Mouse (Mus musculus): ENCODE measurements around the gene Agpat4. TPM values are rescaled to one million over a fixed set of nuclear protein-coding genes. Genes with fewer than 3 reads are reported as not detected.

Gene Agpat4
- total RNA-seq, 2 experiments from 2014 or later, result 2.0 to 3.0 TPM

- Histone ChIP-seq H3K27ac (no peak overlapping the region), H3K4me3 (no peak overlapping the region)
- intact Hi-C loops (cut with DNase I), result no loop called here
- no peak for DNase-seq
- no peak for TF ChIP-seq CTCF (IDR thresholded peaks at IDR 0.05)
These were observed 37.4 kb downstream of the Agpat4 start for GRCm38 (mm10) chr17:12155872-12156271.

- no peak for TF ChIP-seq CTCF (IDR thresholded peaks at IDR 0.05)
- Histone ChIP-seq H3K27ac (0 out of 2 replicates have a peak overlapping the region, but pooled peaks have one; percentile 29), H3K4me3 (no peak overlapping the region)
- intact Hi-C loops (cut with DNase I), result no loop called here
- no peak for DNase-seq
These were observed 38.2 kb downstream of the Agpat4 start for GRCm38 (mm10) chr17:12156661-12157060.

- peak; percentile 62 for DNase-seq
- no peak for TF ChIP-seq CTCF (IDR thresholded peaks at IDR 0.05)
- H3K4me3 ChIP-seq, result no peak overlapping the region
- H3K27ac ChIP-seq, result 0 out of 2 replicates have a peak overlapping the region, but pooled peaks have one; percentile 29
- intact Hi-C loops (cut with DNase I), result no loop called here
These were observed 38.7 kb downstream of the Agpat4 start for GRCm38 (mm10) chr17:12157203-12157602.

GRCm38 (mm10) chr17:12159187-12160060 lies 40.9 kb downstream of the Agpat4 start:
- DNase-seq, result no peak
- no peak for TF ChIP-seq CTCF (IDR thresholded peaks at IDR 0.05)
- intact Hi-C loops (cut with DNase I), result loop anchor here (5.0 kb wide), 1 partner anchor 48 kb away; no protein-coding TSS in a partner anchor
- Histone ChIP-seq H3K4me3 (no peak overlapping the region), H3K27ac (no peak overlapping the region)

- intact Hi-C loops (cut with DNase I), result loop anchor here (5.0 kb wide), 1 partner anchor 47 kb away; no protein-coding TSS in a partner anchor
- Histone ChIP-seq H3K27ac (no peak overlapping the region), H3K4me3 (no peak overlapping the region)
- no peak for TF ChIP-seq CTCF (IDR thresholded peaks at IDR 0.05)
- DNase-seq, result no peak
These were observed 41.5 kb downstream of the Agpat4 start for GRCm38 (mm10) chr17:12160061-12160421.

- intact Hi-C loops (cut with DNase I), result loop anchor here (5.0 kb wide), 1 partner anchor 47 kb away; no protein-coding TSS in a partner anchor
- no peak for DNase-seq
- no peak overlapping the region for H3K4me3 ChIP-seq
- H3K27ac ChIP-seq, result no peak overlapping the region
- TF ChIP-seq CTCF (IDR thresholded peaks at IDR 0.05), result no peak
These were observed 42.0 kb downstream of the Agpat4 start for GRCm38 (mm10) chr17:12160540-12160939.

- peak; percentile 64 for DNase-seq
- TF ChIP-seq CTCF (IDR thresholded peaks at IDR 0.05), result no peak
These were observed 42.7 kb downstream of the Agpat4 start for GRCm38 (mm10) chr17:12160984-12161764.

GRCm38 (mm10) chr17:12161877-12162276 lies 43.4 kb downstream of the Agpat4 start:
- no peak overlapping the region for H3K4me3 ChIP-seq
- no peak for DNase-seq
- intact Hi-C loops (cut with DNase I), result loop anchor here (5.0 kb wide), 1 partner anchor 45 kb away; no protein-coding TSS in a partner anchor
- H3K27ac ChIP-seq, result peak overlapping the region; percentile 48; the same call in 1 of the 2 replicates
- no peak for TF ChIP-seq CTCF (IDR thresholded peaks at IDR 0.05)

More at GRCm38 (mm10) chr17:12160984-12161764, 42.7 kb downstream of the Agpat4 start:
- intact Hi-C loops (cut with DNase I), result loop anchor here (5.0 kb wide), 1 partner anchor 46 kb away; no protein-coding TSS in a partner anchor
- Histone ChIP-seq H3K27ac (peak overlapping the region; percentile 48; the same call in 1 of the 2 replicates), H3K4me3 (no peak overlapping the region)

GRCm38 (mm10) chr17:12162824-12163223 lies 44.3 kb downstream of the Agpat4 start:
- intact Hi-C loops (cut with DNase I), result loop anchor here (5.0 kb wide), 1 partner anchor 44 kb away; no protein-coding TSS in a partner anchor
- peak; percentile 50 for DNase-seq
- TF ChIP-seq CTCF (IDR thresholded peaks at IDR 0.05), result no peak
- no peak overlapping the region for H3K27ac ChIP-seq
- no peak overlapping the region for H3K4me3 ChIP-seq

GRCm38 (mm10) chr17:12163403-12163802 lies 44.9 kb downstream of the Agpat4 start:
- DNase-seq, result peak; percentile 25
- TF ChIP-seq CTCF (IDR thresholded peaks at IDR 0.05), result no peak
- intact Hi-C loops (cut with DNase I), result loop anchor here (5.0 kb wide), 1 partner anchor 44 kb away; no protein-coding TSS in a partner anchor
- Histone ChIP-seq H3K4me3 (peak overlapping the region; percentile 32), H3K27ac (no peak overlapping the region)

GRCm38 (mm10) chr17:12163903-12164302 lies 45.4 kb downstream of the Agpat4 start:
- no peak overlapping the region for H3K27ac ChIP-seq
- TF ChIP-seq CTCF (IDR thresholded peaks at IDR 0.05), result no peak
- intact Hi-C loops (cut with DNase I), result loop anchor here (5.0 kb wide), 1 partner anchor 43 kb away; no protein-coding TSS in a partner anchor
- no peak overlapping the region for H3K4me3 ChIP-seq
- no peak for DNase-seq

GRCm38 (mm10) chr17:12164507-12164906 lies 46.0 kb downstream of the Agpat4 start:
- Histone ChIP-seq H3K4me3 (no peak overlapping the region), H3K27ac (no peak overlapping the region)
- DNase-seq, result no peak
- intact Hi-C loops (cut with DNase I), result loop anchor here (5.0 kb wide), 1 partner anchor 43 kb away; no protein-coding TSS in a partner anchor
- no peak for TF ChIP-seq CTCF (IDR thresholded peaks at IDR 0.05)
